In genomic region chr10:78292381-78292780, GRCm38 (mm10) we compare ENCODE assay signal across 19 mouse cellular contexts.
"Had no signal": no experiment of that assay in that cellular context is flagged by ENCODE, and none has a peak within 500 bp of the region (broad histone marks: within the 10 kb centered on the region; RNA-seq: fewer than 3 reads in every experiment).

No protein-coding gene starts in this region.

- H3K9me3 ChIP-seq: intestine, embryonic 15.5 days; limb, embryonic 13.5 days; midbrain, embryonic 12.5 days; midbrain, embryonic 15.5 days; neural tube, embryonic 13.5 days had no signal

- H3K36me3 ChIP-seq: midbrain, embryonic 15.5 days had no signal

- H3K27ac ChIP-seq: intestine, embryonic 15.5 days; limb, embryonic 13.5 days; liver, embryonic 14.5 days; macrophage; midbrain, embryonic 12.5 days; midbrain, embryonic 15.5 days; neural tube, embryonic 13.5 days had no signal

- H3K27me3 ChIP-seq: intestine, embryonic 15.5 days; limb, embryonic 13.5 days; midbrain, embryonic 12.5 days; midbrain, embryonic 15.5 days; neural tube, embryonic 13.5 days had no signal

- ATAC-seq: hindbrain, embryonic 16.5 days; intestine, embryonic 15.5 days; liver, postnatal 0 days; lung, postnatal 0 days; midbrain, embryonic 15.5 days had no signal

- DNase-seq: left cerebral cortex, postnatal 4 days; liver; liver, postnatal 0 days; lung, embryonic 14.5 days; retina, postnatal 1 day; right cerebral cortex, postnatal 25 days; spleen, adult 18-20 months; thymus, adult 2 months; thymus, postnatal 25 days had no signal

- H3K4me1 ChIP-seq: midbrain, embryonic 12.5 days; midbrain, embryonic 15.5 days had no signal

- H3K4me2 ChIP-seq: intestine, embryonic 15.5 days; limb, embryonic 13.5 days; lung, embryonic 14.5 days; midbrain, embryonic 12.5 days; midbrain, embryonic 15.5 days; neural tube, embryonic 13.5 days had no signal

- H3K9ac ChIP-seq: intestine, embryonic 15.5 days; limb, embryonic 13.5 days; liver, embryonic 14.5 days; liver, postnatal 0 days; lung, embryonic 14.5 days; midbrain, embryonic 12.5 days; midbrain, embryonic 15.5 days; neural tube, embryonic 13.5 days had no signal

- H3K4me3 ChIP-seq: intestine, embryonic 15.5 days; limb, embryonic 13.5 days; midbrain, embryonic 12.5 days; midbrain, embryonic 15.5 days; myocyte; neural tube, embryonic 13.5 days had no signal
